Mouse (Mus musculus) neutrophil, adult 65 days (primary cell): Measurements from ENCODE around the gene Rwdd4a. TPM values are rescaled to one million over a fixed set of nuclear protein-coding genes. Genes with fewer than 3 reads are reported as not detected.

Source experiments
- total RNA-seq: library from RNA; stranded (reverse); gene quantifications from 2 replicates; pipeline ENCODE4 v1.2.4, GENCODE M21; 2023

Rwdd4a gene
- total RNA-seq, result 8.0 and 10.2 TPM in 2 replicates

GRCm38 (mm10) chr8:47533344-47534125 is at the start of gene Rwdd4a, which contains the start of gene Trappc11:
TSS of gene Rwdd4a (plus strand) at chr8:47533664.
TSS of gene Trappc11 (minus strand) at chr8:47533470.

Other genes with a start within 250 kb of the Rwdd4a start
- 1.1 and 2.2 TPM in 2 replicates for gene Stox2, start 87.3 kb upstream of the Rwdd4a start, total RNA-seq
- gene Trappc11, start 194 bp upstream of the Rwdd4a start, total RNA-seq, result 29.0 and 30.3 TPM in 2 replicates
- 57.2 and 60.6 TPM in 2 replicates for gene Ing2, start 141.9 kb downstream of the Rwdd4a start, total RNA-seq
- 22.2 and 23.5 TPM in 2 replicates for gene Cdkn2aip, start 180.3 kb downstream of the Rwdd4a start, total RNA-seq